Mouse (Mus musculus) gastrocnemius, postnatal 36 days (tissue): ENCODE data around the gene Cmtm2a. TPM values are rescaled to one million over a fixed set of nuclear protein-coding genes. Genes with fewer than 3 reads are reported as not detected.
"Not testable (repeated sequence)": the region's sequence is repeated elsewhere in the genome, so short reads cannot be mapped to it uniquely, and the experiment has no call there.

Experiments
- DNase-seq, 2 experiments: peaks; one replicate each; pipeline ENCODE4 v3.0.0; 2022
- intact Hi-C: fragments of 180-260 bp; cut with DNase I; formaldehyde crosslinking; loops from one replicate; pipeline ENCODE4 v1.15.1; 2025
- long read RNA-seq, 2 experiments: library from polyadenylated mRNA; stranded (forward); transcript quantifications; one replicate each; pipeline ENCODE4 v2.0.0; 2021
- total RNA-seq, 2 experiments: library from RNA; stranded (reverse); gene quantifications; 2 replicates each; pipeline ENCODE4 v1.2.3; 2021

The Cmtm2a gene
- total RNA-seq = not detected
- long read RNA-seq, experiment 1 = 0 reads
- long read RNA-seq, experiment 2 = 0 reads

DNA sequence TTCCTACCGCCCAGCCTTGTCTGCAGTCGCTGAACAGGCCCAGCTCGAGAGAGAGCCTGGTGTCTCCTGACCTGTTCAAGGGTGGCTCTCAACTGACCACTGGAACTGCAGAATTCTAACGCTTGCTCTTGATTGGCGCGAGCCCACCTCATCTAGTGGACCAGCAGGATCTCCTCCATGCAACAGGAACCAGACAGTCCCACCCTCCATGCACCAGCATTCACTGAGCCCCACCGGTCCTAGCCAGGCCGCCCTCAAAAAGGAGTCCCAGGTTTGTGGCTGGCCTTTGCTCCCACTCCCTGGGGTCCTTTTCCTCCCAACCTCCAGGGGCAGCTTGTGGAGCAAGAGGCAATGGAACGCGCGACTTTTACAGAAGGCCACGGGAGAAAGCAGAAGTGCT is at the start of gene Cmtm2a:
Cmtm2a (minus strand) TSS at position 101 of the 400 bp plus-strand sequence.
- DNase-seq, intact Hi-C loops: not testable (repeated sequence)

DNA sequence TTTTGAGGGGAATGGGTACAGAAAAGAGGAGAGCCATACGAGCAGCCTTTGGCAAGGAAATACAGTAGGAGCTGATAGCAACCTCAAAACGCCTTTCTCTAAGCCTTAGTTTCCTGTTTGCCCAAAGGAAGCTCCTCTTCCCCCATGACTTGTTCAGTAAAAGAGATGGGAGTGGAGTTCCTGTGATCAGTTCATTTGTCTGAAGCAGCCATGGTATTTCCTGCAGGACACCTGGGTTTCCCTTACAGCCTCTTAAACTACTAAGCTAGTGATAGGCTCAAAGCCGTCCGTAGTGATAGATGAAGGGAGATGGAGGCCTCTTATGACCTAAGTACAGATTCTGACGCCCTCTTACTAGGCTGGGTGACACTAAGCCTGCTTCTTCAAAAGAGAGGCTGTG is 49.4 kb upstream of the Cmtm2a start:
- no peak for DNase-seq

DNA sequence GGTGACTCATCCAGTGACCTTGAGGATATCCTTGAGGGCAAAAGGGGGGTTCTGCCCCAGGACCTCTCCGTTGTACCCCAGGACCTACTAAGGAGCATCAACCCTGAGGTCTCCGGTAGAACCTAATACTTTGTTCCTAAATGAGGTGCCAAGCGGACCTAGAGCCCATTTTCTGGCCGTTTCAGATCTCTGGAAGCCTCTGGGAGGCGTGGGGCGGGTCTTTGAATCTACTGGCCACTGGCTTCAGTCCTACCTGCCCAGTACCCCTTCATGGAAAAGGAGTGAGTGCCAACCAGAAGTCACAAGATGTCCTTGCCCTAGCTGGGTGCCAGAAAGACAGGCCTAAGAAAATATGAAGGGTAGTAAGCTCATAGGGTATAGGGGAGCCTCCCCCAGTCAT is 48.7 kb upstream of the Cmtm2a start:
- DNase-seq = no peak
- intact Hi-C loops = loop anchor here (5.0 kb wide), 1 partner anchor 61 kb away; no protein-coding TSS in a partner anchor

More for the DNA sequence above, 49.4 kb upstream of the Cmtm2a start:
- intact Hi-C loops = loop anchor here (5.0 kb wide), 1 partner anchor 60 kb away; no protein-coding TSS in a partner anchor

DNA sequence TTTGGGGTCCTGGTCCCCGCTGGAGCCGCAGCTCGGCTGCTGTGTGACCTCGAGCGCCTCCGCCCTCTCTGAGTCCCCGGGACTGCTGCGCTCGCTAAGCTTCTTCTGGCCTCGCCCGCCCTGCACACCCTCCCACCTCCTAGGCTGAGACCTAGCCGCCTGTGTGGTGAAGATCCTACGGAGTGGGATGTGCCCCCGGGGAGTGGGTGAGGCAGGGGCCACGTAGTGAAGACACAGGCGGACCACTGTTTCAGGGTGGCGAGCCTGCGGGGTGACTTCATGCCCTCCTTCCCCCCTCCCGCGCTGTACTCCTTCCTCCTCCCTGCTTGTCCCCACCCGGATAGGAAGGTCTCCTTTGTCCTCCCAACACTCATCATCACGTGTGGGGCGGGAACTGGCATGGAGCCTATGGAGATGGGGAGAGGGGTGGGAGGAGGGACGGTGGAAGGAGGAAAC is 48.2 kb upstream of the Cmtm2a start:
- peak; percentile 66 to 78 for DNase-seq
- intact Hi-C loops = loop anchor here (5.0 kb wide), 1 partner anchor 61 kb away; no protein-coding TSS in a partner anchor

DNA sequence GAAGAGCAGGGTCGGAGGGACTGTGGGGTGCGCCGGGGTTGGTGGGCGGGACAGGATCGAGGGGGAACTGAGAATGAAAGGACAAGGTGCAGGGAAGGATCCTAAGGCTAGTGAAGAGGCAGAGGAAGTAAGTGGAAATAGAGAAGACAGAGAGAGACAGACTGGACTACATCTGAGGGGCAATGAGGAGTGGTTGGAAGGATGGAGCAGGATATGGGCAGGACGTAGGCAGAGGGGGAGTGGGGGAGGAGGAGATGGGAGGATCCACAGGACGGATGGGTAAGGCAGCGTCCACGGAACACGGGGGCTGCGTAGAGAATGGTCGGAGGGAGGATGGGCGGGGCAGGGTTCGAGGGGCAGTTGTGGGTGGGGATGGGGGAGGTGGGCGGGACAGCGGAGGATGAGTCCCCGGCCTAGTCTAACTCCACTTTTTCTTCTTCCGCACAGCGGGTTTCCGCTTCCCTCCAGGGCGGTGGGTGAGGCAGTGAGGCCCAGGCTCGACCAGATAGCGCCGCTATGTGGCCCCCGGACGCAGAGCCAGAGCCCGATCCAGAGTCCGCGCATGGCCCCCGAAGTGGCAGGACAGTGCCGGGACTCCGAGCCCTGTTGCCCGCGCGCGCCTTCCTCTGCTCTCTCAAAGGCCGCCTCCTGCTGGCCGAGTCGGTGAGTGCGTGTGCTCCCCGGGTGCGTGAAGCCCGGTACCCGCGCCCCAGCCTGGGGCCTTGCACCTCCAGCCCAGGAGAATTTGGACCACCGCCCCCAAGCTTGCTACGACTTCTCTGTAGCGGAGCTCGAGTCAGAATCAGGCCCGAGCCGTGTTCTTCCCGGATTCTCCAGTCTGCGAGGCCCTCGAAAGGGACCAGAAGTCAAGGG is 47.5 kb upstream of the Cmtm2a start:
- intact Hi-C loops = loop anchor here (1.0 to 5.0 kb wide), 2 partner anchors 62 to 90 kb away; partner anchors contain the start of gene Cklf

DNA sequence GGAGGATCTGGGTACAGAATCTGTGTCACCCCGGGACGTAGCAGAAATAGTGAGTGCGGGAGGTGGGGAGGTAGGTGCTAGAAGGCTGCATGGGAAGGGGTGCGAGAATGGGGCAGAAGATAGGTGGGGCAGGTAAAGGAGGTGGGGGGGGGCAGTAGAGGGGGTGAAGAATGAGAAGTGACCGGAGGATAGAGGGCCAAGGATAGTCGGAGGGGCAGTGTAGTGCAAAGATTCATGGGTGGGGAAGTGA is 46.9 kb upstream of the Cmtm2a start:
- intact Hi-C loops = loop anchor here (1.0 to 5.0 kb wide), 2 partner anchors 62 to 90 kb away; partner anchors contain the start of gene Cklf
- DNase-seq = no peak

More for the DNA sequence above, 47.5 kb upstream of the Cmtm2a start:
- DNase-seq = peak; percentile 72 to 75

DNA sequence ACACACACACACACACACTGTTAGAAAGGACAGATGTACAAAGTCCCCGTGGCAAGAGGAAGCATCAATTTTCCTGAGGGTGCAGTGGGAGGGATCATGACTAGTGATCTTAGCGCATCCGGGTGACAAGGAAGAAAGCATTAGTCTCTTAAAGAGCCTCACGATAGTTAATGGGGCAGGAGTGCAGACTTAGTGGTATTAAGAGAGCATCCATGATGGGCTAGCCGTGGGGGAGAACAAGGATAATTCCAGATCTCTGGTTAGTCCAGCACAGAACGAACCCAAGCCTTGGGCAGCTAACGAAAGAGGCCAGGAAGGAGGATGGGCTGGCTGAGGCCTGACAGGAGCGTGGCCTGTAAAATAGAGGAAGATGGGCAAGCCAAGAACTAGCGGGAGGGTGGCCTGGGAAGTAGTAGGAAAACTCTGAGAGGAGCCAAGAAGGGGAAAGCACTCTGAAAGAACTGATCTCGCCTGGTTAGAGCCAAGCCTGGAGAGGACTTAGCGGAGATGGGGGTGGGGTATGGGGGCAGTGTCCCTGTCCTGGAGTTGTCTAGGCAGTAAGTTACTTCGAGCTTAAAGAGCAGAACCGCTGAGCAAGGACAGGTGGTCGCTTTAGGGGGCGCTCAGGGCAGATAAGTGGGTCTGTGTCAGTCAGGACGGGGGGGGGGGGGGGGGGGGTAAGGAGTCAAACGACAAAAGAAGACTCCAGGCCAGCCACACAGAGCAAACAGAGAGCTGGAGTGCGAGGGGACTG is 46.4 kb upstream of the Cmtm2a start, which contains the start of gene Cmtm3:
Cmtm3 (plus strand) TSS at position 182 of the 754 bp plus-strand sequence.
- intact Hi-C loops = no loop called here
- peak in 1 of 2 experiments; percentile 45 for DNase-seq

DNA sequence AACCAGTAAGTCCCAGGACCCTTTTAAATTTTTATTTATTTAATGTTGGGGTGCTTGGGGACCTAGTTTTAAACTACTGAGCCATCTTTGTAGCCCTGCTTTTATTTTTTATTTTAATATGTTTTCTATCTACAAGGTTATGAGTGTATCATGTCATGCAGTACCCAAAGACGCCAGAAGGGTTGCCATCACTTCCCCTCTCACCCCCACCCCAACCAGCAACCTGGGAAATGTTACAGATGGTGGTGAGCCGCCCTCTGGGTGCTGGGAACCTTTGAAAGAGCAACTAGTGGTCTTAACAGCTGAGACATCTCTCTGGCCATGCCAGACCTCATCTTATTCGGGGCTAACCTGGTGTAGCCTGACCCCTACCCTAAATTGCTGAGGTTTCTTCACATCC is 44.9 kb upstream of the Cmtm2a start:
- intact Hi-C loops = no loop called here

DNA sequence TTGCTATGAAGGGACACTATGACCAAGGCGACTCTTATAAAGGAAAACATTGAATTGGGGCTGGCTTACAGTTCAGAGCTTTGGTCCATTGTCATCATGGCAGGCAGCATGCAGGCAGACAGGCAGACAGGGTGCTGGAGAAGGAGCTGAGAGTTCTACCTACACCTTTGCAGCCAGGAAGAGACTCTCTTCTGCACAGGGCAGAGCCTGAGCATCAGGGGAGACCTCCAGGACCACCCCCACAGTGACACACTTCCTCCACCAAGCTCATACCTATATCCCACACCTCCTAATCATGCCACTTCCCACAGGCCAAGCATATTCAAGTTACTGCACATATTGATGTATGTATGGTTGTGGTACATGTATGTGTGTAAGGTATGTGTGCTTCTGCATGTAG is 43.8 kb upstream of the Cmtm2a start:
- no peak for DNase-seq
- intact Hi-C loops = no loop called here

More for the DNA sequence above, 44.9 kb upstream of the Cmtm2a start:
- no peak for DNase-seq

DNA sequence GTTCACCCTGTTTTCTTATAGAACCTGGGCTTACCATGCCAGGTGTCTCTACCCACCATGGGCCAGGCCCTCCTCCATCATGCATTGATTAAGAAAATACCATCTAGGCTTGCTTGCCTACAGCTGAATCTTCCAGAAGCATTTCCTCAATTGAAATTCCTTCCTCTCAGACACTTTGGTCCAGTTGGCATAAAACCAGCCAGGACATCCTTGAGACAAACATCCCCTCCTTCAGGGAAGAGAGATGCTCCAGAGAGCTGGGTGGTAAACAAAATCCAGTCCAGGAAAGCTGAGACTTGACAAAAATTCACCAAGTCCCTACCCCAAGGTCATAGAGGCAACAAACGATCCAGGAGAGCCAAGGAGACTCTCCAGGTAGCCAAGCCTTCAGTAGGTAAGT is 41.2 kb upstream of the Cmtm2a start:
- no peak for DNase-seq
- intact Hi-C loops = no loop called here

DNA sequence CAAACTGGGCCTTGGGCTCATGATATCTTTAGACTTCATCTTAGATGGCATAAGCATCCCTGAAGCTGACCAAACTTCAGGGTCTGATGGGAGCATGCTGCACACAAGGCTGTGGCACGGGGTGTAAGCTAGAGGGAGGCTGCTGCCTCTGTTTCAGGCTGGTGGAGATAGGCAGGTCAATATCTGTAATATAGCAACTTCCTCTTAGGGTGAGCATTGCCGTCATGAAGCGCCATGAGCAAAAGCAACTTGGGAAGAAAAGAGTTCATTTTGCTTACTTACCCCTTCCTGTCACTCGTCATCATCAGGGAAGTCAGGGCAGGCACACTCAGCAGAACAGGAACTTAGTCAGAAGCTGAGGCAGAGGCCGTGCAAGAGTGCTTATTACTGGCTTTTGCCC is 40.8 kb upstream of the Cmtm2a start:
- DNase-seq = no peak
- intact Hi-C loops = no loop called here

DNA sequence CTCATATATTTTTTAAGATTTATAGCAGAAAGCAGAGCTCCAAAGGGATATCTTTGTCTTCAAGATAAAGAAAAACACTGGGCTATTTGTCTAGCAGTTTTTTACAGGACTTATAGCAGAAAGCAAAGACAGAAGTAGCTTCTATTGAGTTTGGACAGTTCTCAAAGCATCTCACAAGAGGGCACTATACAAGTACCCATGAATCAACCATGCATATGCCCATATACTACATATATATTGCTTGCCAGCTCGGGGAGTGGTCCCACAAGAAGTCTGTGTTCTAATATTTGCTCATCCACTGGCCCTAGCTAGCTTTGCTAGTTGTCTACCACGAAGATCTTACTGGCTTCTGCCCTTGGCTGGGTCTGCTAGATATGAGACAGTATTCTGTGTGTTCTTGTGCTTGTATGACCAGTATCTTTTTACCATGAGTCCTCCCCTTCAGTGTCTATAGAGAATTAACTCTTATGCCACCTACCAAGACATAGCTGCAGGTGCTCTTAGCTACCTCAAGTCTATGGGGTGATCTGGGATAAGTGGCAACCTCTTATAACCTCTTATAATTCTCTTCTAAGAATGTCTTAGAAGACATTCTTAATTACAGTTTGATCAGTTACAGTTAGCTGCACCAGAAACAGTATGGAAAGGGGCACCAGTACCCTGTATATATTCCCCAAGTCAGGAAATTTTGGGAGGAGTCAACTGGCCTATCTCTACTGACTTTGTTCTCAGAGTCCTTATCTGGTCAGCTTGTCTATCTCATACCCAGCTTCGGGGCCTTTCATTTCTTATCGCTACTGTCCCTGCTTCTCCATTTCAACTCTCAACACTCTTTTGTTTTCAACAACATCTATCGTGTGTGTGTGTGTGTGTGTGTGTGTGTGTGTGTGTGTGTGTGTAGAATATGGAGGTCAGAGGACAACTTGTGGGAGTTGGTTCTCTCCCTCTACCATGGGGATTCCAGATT is 40.0 kb upstream of the Cmtm2a start:
- no peak for DNase-seq
- intact Hi-C loops = no loop called here

DNA sequence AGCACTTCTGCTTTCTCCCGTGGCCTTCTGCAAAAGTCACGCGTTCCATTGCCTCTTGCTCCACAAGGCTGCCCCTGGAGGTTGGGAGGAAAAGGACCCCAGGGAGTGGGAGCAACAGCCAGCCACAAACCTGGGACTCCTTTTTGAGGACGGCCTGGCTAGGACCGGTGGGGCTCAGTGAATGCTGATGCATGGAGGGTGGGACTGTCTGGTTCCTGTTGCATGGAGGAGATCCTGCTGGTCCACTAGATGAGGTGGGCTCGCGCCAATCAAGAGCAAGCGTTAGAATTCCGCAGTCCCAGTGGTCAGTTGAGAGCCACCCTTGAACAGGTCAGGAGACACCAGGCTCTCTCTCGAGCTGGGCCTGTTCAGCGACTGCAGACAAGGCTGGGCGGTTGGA is 28.9 kb upstream of the Cmtm2a start, which contains the start of gene Cmtm2b:
Cmtm2b (plus strand) TSS at position 301 of the 400 bp plus-strand sequence.
- DNase-seq, intact Hi-C loops: not testable (repeated sequence)

DNA sequence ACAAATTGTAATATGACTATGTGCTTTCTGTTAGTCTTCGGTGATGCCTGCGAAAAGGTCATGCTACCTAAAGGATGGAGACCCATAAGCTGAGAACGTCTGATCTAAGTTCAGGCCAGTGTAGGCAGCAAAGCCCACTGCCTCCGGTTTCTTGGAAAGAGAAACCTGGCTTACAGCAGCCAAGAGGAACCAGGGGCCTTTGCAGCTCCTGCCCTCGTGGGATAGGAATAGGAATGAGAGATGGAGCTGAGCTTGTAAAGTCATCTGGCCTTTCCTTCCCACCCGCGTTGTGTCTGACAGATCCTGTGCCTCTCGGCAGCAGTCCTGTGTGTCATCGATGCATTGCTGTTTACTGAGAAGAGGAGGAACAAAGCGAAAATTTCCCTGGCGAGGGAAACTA is 28.3 kb upstream of the Cmtm2a start, which contains the start of gene Gm11020:
Gm11020 (plus strand) TSS at position 301 of the 400 bp plus-strand sequence.
- intact Hi-C loops = not testable (repeated sequence)

DNA sequence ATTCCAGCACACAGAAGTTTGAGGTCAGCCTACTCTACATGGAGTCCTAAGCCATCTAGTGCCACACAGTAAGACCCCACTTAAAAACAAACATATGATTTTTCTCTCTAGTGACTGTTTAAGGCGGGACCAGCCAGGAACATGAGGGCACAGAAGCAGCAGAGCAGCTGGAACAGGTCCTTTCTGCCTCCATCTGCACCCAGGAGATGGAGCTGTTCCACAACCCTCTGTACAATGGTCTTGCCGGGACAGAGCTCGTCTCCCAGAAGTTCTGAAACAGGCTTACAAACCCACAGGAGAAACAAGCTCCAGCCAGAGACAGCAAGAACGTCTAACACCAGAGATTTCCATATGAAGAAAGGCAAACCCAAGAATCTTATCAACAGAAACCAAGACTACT is 20.3 kb upstream of the Cmtm2a start:
- intact Hi-C loops = no loop called here
- DNase-seq = no peak

More for the DNA sequence above, 28.3 kb upstream of the Cmtm2a start, which contains the start of gene Gm11020:
- not testable (repeated sequence) for DNase-seq

DNA sequence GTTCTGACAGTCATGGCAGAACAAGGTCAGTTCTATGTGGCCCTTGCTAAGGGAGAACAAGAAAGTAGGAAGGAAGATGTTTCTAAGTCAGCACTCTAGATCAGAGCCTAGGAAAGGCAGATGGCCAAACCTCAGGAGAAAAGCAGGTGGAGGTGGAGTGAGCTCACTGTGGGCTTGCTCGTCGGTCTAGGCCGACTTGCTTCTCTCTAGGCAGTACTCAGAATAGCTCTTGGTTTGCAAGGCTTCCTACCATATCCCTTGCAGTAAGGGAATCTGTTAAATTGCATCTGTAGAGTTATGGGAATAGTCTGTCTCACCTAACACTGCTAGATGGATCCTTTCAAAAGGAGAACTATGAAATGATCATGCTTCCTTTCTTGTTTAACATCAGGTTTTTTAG is 19.0 kb upstream of the Cmtm2a start:
- intact Hi-C loops, DNase-seq: not testable (repeated sequence)

DNA sequence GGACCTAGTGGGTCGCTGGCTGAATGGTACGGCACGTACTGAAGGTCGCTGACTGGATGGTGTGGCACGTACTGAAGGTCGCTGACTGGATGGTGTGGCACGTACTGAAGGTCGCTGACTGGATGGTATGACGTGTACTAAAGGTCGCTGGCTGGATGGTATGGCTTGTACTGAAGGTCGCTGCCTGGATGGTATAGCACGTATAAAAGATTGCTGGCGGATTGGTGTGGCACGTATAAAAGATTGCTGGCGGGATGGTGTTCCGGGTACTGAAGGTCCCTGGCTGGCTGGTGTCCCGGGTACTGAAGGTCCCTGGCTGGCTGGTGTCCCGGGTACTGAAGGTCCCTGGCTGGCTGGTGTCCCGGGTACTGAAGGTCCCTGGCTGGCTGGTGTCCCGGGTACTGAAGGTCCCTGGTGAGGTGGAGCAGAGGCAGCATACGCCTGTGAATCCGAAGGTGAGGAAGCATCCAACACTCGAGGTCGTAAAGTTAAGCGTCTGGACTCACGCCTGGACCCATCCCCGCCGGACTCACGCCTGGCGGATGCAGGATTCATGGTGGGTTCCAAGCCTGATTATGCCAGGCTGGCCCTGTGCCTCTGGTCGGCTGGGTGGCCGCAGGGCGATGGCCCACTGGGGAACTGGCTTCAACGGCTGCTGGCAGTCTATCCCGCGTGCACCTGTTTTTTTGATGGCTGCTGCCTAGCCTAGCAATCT is 16.6 kb upstream of the Cmtm2a start, which contains the start of the genes Gm45711 and Cmtm1:
Gm45711 (minus strand) TSS at position 641 of the 715 bp plus-strand sequence.
Cmtm1 (minus strand) TSS at position 705 of the 715 bp plus-strand sequence.
- intact Hi-C loops = not testable (repeated sequence)

DNA sequence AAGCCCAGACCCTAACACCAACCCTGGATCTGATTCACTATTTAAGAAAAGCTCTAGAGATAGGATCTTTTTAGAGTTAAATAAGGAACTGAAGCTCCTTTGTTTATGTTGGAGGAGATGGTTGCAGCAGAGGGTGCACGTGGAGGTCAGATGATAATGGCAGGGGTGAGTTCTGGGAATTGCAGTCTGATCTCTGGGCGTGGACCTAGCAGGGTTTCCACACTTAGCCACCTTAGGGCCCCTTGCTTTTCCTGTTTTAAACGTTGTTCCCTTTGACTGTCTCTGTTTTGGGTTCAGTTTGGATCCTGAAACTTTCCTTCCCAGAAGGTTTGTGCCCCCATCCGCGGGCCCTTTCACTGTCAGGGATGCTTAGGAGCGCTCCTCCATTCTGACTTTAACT is 15.4 kb upstream of the Cmtm2a start:
- intact Hi-C loops, DNase-seq: not testable (repeated sequence)

More for the DNA sequence above, 16.6 kb upstream of the Cmtm2a start, which contains the start of the genes Gm45711 and Cmtm1:
- peak; percentile 61 to 68 for DNase-seq

DNA sequence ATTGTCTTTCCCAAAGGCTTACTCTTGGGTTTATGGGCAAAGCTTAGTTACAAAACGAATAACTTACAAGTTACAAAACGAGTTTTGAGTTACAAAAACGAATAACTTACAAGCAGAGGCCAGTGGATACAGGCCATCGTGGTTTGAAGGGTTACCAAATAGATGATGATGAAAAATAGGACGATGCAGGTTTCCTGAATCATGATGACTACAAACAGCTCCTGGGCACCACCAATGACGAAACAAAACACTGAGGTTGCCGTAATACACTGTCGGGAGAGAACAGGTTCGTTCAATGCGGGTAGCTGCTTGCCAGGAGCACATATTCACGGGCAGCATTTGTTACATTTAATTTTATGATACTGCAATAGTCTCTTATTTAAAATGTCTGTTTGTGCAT is 12.0 kb upstream of the Cmtm2a start:
- DNase-seq = no peak
- intact Hi-C loops = no loop called here
